Mouse (Mus musculus) gonadal fat pad, adult 2 months (tissue): ENCODE measurements around the gene Foxo3. TPM values are rescaled to one million over a fixed set of nuclear protein-coding genes. Genes with fewer than 3 reads are reported as not detected.

Experiments used
- DNase-seq: peaks from one replicate; pipeline ENCODE4 v3.0.0-alpha.2; 2012; ENCODE audit warnings: low read depth
- polyA plus RNA-seq: library from polyadenylated mRNA; depleted of rRNA; stranded (reverse); fragments of >200 nt; gene quantifications from 2 replicates; pipeline ENCODE4 v1.2.3, GENCODE M21; 2012

Foxo3 gene
- polyA plus RNA-seq, 1 experiment, result 29.1 TPM

- DNase-seq, result no peak
These were observed 569 bp downstream of the Foxo3 start for GRCm38 (mm10) chr10:42275871-42276501.

GRCm38 (mm10) chr10:42275401-42275870 is 1.1 kb downstream of the Foxo3 start:
- DNase-seq, result no peak

- no peak for DNase-seq
These were observed 1.7 kb downstream of the Foxo3 start for GRCm38 (mm10) chr10:42274712-42275400.

GRCm38 (mm10) chr10:42273760-42274691 is 2.5 kb downstream of the Foxo3 start:
- DNase-seq, result peak; percentile 67

- DNase-seq, result no peak
These were observed 3.2 kb downstream of the Foxo3 start for GRCm38 (mm10) chr10:42273403-42273759.

GRCm38 (mm10) chr10:42271454-42272230 is 4.9 kb downstream of the Foxo3 start:
- DNase-seq, result no peak

GRCm38 (mm10) chr10:42270277-42271083 is 6.1 kb downstream of the Foxo3 start:
- no peak for DNase-seq

- DNase-seq, result no peak
These were observed 7.1 kb downstream of the Foxo3 start for GRCm38 (mm10) chr10:42269281-42270025.

- DNase-seq, result no peak
These were observed 8.6 kb downstream of the Foxo3 start for GRCm38 (mm10) chr10:42267811-42268545.

- DNase-seq, result no peak
These were observed 11.4 kb downstream of the Foxo3 start for GRCm38 (mm10) chr10:42265021-42265689.

GRCm38 (mm10) chr10:42264195-42264594 is 12.4 kb downstream of the Foxo3 start:
- DNase-seq, result no peak

GRCm38 (mm10) chr10:42263701-42264100 is 12.9 kb downstream of the Foxo3 start:
- no peak for DNase-seq

- DNase-seq, result no peak
These were observed 14.5 kb downstream of the Foxo3 start for GRCm38 (mm10) chr10:42262061-42262460.

- DNase-seq, result no peak
These were observed 15.5 kb downstream of the Foxo3 start for GRCm38 (mm10) chr10:42261103-42261502.

- DNase-seq, result no peak
These were observed 16.0 kb downstream of the Foxo3 start for GRCm38 (mm10) chr10:42260523-42260922.

- no peak for DNase-seq
These were observed 17.0 kb downstream of the Foxo3 start for GRCm38 (mm10) chr10:42259602-42260001.

GRCm38 (mm10) chr10:42257985-42258384 is 18.6 kb downstream of the Foxo3 start:
- DNase-seq, result no peak

- DNase-seq, result no peak
These were observed 21.8 kb downstream of the Foxo3 start for GRCm38 (mm10) chr10:42254788-42255187.
